8 mouse cellular contexts compared by ENCODE assay signal in the genomic region with DNA sequence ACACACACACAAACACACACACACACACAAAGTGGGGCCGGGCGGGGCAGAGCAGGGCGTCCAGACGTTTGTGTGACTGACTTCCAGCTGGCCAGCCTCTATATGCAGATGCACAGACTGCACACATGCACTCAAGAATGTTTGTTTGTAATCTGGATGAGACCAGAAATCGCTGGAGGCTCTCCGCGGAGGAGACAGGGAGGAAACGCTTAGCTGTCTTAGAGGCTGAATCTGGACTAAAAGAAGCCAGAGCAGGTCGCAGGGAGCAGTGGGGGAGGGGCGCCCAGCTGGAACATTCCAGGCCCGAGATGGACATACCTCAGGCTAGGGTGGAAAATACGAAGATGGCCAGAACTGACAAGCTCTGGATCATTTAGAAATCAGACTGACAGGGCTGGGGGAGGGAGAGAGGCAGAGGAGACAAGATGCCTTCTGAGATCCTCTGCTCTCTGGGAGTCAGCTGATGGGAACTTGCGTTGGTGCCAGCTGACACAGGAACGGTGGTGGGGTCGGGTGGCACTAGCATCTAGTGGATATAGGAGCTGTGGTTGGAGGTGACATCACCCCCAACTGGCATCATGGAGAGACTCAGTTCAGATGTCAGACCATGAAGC. TPM values are rescaled to one million over a fixed set of nuclear protein-coding genes. Genes with fewer than 3 reads are reported as not detected.
A peak's percentile ranks its signal among the peaks of the same experiment; 100 is the strongest.
DNase-seq lines count a peak whose midpoint lies in the region; ATAC-seq and TF ChIP-seq lines count a peak whose summit lies in the region.

No protein-coding gene starts in this region.

- no peak overlapping the region for H3K9ac ChIP-seq in liver, embryonic 12.5 days
- H3K9ac ChIP-seq in heart, embryonic 12.5 days = peak overlapping the region; percentile 50
- no peak overlapping the region for H3K9ac ChIP-seq in stomach, postnatal 0 days (ENCODE audit: low read length)

- H3K27me3 ChIP-seq in liver, embryonic 12.5 days (replicated peaks) = 0 out of 2 replicates have a peak, but pooled peaks cover 19% of the 10 kb centered on the region
- H3K27me3 ChIP-seq in heart, embryonic 12.5 days (replicated peaks) = no peaks in the 10 kb centered on the region
- no peaks in the 10 kb centered on the region for H3K27me3 ChIP-seq in stomach, postnatal 0 days (ENCODE audit: control insufficient read depth, insufficient read depth, low read length)

- no peak for ATAC-seq in liver, embryonic 12.5 days
- peak; percentile 53; the same call in 1 of the 2 replicates for ATAC-seq in heart, embryonic 12.5 days (ENCODE audit: insufficient number of reproducible peaks, low FRiP score)
- peak; percentile 70 for ATAC-seq in stomach, postnatal 0 days (ENCODE audit: low FRiP score, low TSS enrichment)
- no peak; the same call in 1 of the 2 replicates for ATAC-seq in frontal cortex, adult (ENCODE audit: low TSS enrichment)

- intact Hi-C loops in left cerebral cortex, postnatal 4 days (cut with DNase I) = no loop called here

- TF ChIP-seq CTCF in stomach, postnatal 0 days (IDR thresholded peaks at IDR 0.05; ENCODE audit: low read depth) = no peak

- H3K4me2 ChIP-seq in liver, embryonic 12.5 days = no peak overlapping the region
- H3K4me2 ChIP-seq in heart, embryonic 12.5 days = peak overlapping the region; percentile 32
- H3K4me2 ChIP-seq in stomach, postnatal 0 days (replicated peaks; ENCODE audit: low read depth) = no peak overlapping the region

- H3K36me3 ChIP-seq in liver, embryonic 12.5 days = no peaks in the 10 kb centered on the region
- H3K36me3 ChIP-seq in heart, embryonic 12.5 days = no peaks in the 10 kb centered on the region
- H3K36me3 ChIP-seq in stomach, postnatal 0 days (ENCODE audit: control insufficient read depth, insufficient read depth, low read length) = no peaks in the 10 kb centered on the region

- no peak overlapping the region for H3K4me3 ChIP-seq in liver, embryonic 12.5 days
- H3K4me3 ChIP-seq in heart, embryonic 12.5 days = no peak overlapping the region
- H3K4me3 ChIP-seq in stomach, postnatal 0 days (ENCODE audit: low read depth, low read length) = no peak overlapping the region

- 32% methylated on average over 15 of the region's 15 CpGs for WGBS in liver, embryonic 12.5 days (ENCODE audit: insufficient replicate concordance)
- 20% methylated on average over 15 of the region's 15 CpGs for WGBS in heart, embryonic 12.5 days
- 15% methylated on average over 15 of the region's 15 CpGs for WGBS in stomach, postnatal 0 days

- H3K9me3 ChIP-seq in liver, embryonic 12.5 days (replicated peaks) = no peaks in the 10 kb centered on the region
- H3K9me3 ChIP-seq in heart, embryonic 12.5 days (replicated peaks) = no peaks in the 10 kb centered on the region
- no peaks in the 10 kb centered on the region for H3K9me3 ChIP-seq in stomach, postnatal 0 days (ENCODE audit: control insufficient read depth, low read length)

- peaks cover 15% of the 10 kb centered on the region for H3K4me1 ChIP-seq in liver, embryonic 12.5 days
- peaks cover 33% of the 10 kb centered on the region for H3K4me1 ChIP-seq in heart, embryonic 12.5 days (replicated peaks)
- H3K4me1 ChIP-seq in stomach, postnatal 0 days (replicated peaks; ENCODE audit: control insufficient read depth, insufficient read depth) = no peaks in the 10 kb centered on the region

- peak; percentile 31 for DNase-seq in liver
- DNase-seq in cerebellum, adult 18-20 months = peak; percentile 40 to 48
- DNase-seq in kidney, postnatal 4 days = peak; percentile 82 to 88
- peak; percentile 47 for DNase-seq in stomach, postnatal 0 days (ENCODE audit: low spot score)
- no peak for DNase-seq in left cerebral cortex, postnatal 4 days

- no peak overlapping the region for H3K27ac ChIP-seq in liver, embryonic 12.5 days
- peak overlapping the region; percentile 20 for H3K27ac ChIP-seq in heart, embryonic 12.5 days (ENCODE audit: poor library complexity, severe bottlenecking)
- H3K27ac ChIP-seq in stomach, postnatal 0 days (replicated peaks) = peak overlapping the region; percentile 61; the same call in 1 of the 2 replicates

- no peak for TF ChIP-seq EP300 in stomach, postnatal 0 days (optimal IDR thresholded peaks at IDR 0.05)

RNA-seq across cellular contexts. Expression of gene Zmynd8, which starts 7.6 kb away (rescaled TPM):
- 35.7 and 38.5 TPM in 2 replicates for polyA plus RNA-seq in liver, embryonic 12.5 days (2016; fragmentation: Nextera tagmentation; extraction: Ambion mirVana)
- polyA plus RNA-seq in heart, embryonic 12.5 days (2016; fragmentation: Nextera tagmentation; extraction: Ambion mirVana) = 44.7 and 48.0 TPM in 2 replicates
- 24.3 and 29.7 TPM in 2 replicates for polyA plus RNA-seq in stomach, postnatal 0 days (2015; fragmentation: Nextera tagmentation; extraction: Ambion mirVana)
- 100 to 1,000 TPM; 118 to 120 TPM for total RNA-seq in left cerebral cortex, postnatal 4 days (2021)

Comparison
In these comparisons a context has a peak if more than half of its experiments do, and no peak if none do; other contexts are left out.
1. ATAC-seq: peak in heart, embryonic 12.5 days (single experiment) and stomach, postnatal 0 days (single experiment); none in liver, embryonic 12.5 days (single experiment) and frontal cortex, adult (single experiment).